Mouse (Mus musculus) adrenal gland, adult (tissue): ENCODE measurements around the gene Actn3.
"Not testable (repeated sequence)": the region's sequence is repeated elsewhere in the genome, so short reads cannot be mapped to it uniquely, and the experiment has no call there.

Source experiments
- DNase-seq, 2 experiments: peaks; one replicate each; pipeline ENCODE4 v3.0.0; 2022 to 2023; ENCODE audit warnings: low spot score in 1 of 2; ENCODE audit not compliant: inconsistent age in 2 of 2

Gene Actn3

GRCm38 (mm10) chr19:4877785-4878184 is at the start of gene Actn3:
Gene Actn3 (minus strand): TSS chr19:4877909.
- peak in 1 of 2 experiments; percentile 49 for DNase-seq

GRCm38 (mm10) chr19:4925121-4925860 is 47.6 kb upstream of the Actn3 start:
- DNase-seq: no peak

- peak in 1 of 2 experiments; percentile 73 for DNase-seq
These were observed 41.9 kb upstream of the Actn3 start for GRCm38 (mm10) chr19:4919652-4920051.

- DNase-seq: no peak
These were observed 39.1 kb upstream of the Actn3 start for GRCm38 (mm10) chr19:4916827-4917226.

- peak; percentile 78 to 84 for DNase-seq
These were observed 38.4 kb upstream of the Actn3 start for GRCm38 (mm10) chr19:4915924-4916603.

- DNase-seq: peak; percentile 16 to 87
These were observed 31.7 kb upstream of the Actn3 start for GRCm38 (mm10) chr19:4909376-4909775.

GRCm38 (mm10) chr19:4908107-4908506 is 30.4 kb upstream of the Actn3 start:
- peak in 1 of 2 experiments; percentile 63 for DNase-seq

GRCm38 (mm10) chr19:4905979-4906794 is 28.5 kb upstream of the Actn3 start, which contains the start of gene Bbs1:
Gene Bbs1 (minus strand): TSS chr19:4906628.
- DNase-seq: peak; percentile 74 to 92

GRCm38 (mm10) chr19:4899888-4900287 is 22.2 kb upstream of the Actn3 start:
- no peak for DNase-seq

- no peak for DNase-seq
These were observed 21.3 kb upstream of the Actn3 start for GRCm38 (mm10) chr19:4898972-4899371.

- DNase-seq: no peak
These were observed 19.2 kb upstream of the Actn3 start for GRCm38 (mm10) chr19:4896780-4897520.

- no peak for DNase-seq
These were observed 14.1 kb upstream of the Actn3 start for GRCm38 (mm10) chr19:4891798-4892197.

GRCm38 (mm10) chr19:4889791-4890190 is 12.1 kb upstream of the Actn3 start:
- DNase-seq: no peak

GRCm38 (mm10) chr19:4883961-4884360 is 6.3 kb upstream of the Actn3 start:
- no peak for DNase-seq

GRCm38 (mm10) chr19:4879324-4879703 is 1.6 kb upstream of the Actn3 start:
- DNase-seq: no peak

- DNase-seq: peak; percentile 96 to 99
These were observed 955 bp upstream of the Actn3 start, which contains the start of gene Zdhhc24 for GRCm38 (mm10) chr19:4878405-4879323. Gene Zdhhc24 (plus strand): TSS chr19:4878668.

GRCm38 (mm10) chr19:4876755-4877154 is 954 bp downstream of the Actn3 start:
- DNase-seq: no peak

GRCm38 (mm10) chr19:4876241-4876640 is 1.5 kb downstream of the Actn3 start:
- DNase-seq: no peak

GRCm38 (mm10) chr19:4874613-4875012 is 3.1 kb downstream of the Actn3 start:
- not testable (repeated sequence) for DNase-seq

- peak; percentile 61 to 68 for DNase-seq
These were observed 12.6 kb downstream of the Actn3 start for GRCm38 (mm10) chr19:4865147-4865546.
